Mouse (Mus musculus) adrenal gland, postnatal 36 days (tissue): ENCODE data around the gene Rbms3. TPM values are rescaled to one million over a fixed set of nuclear protein-coding genes. Genes with fewer than 3 reads are reported as not detected.

Source experiments
- DNase-seq, 2 experiments: peaks; one replicate each; pipeline ENCODE4 v3.0.0; 2021; ENCODE audit warnings: mixed read lengths in 1 of 2
- total RNA-seq, 2 experiments: library from RNA; stranded (reverse); gene quantifications; 2 replicates each; pipeline ENCODE4 v1.2.3; 2021

The Rbms3 gene
- total RNA-seq, 2 experiments from 2014 or later: 24.3 to 34.3 TPM

- DNase-seq: no peak
Observed at GRCm38 (mm10) chr9:116886973-116887680, 742.6 kb downstream of the Rbms3 start.

- no peak for DNase-seq
Observed at GRCm38 (mm10) chr9:116885617-116886016, 744.1 kb downstream of the Rbms3 start.

DNA sequence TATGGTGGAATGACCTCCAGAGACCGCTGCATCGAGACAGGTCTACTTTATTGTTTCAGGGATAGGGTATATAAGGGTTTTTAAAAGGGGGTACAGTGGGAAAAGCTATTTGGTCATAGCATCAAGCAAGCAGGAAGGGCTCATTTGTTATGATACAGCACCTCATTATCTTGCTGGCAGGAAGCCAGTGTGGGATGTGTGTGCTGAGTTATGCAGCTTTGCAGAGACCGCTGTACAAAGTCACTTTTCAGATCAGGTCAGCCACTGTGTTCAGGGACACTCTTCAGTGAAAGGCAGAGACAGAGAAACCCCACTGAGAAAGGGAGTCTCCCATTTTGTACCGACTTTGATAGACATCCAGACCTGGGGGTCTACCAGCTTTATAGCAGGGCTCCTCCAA lies 749.2 kb downstream of the Rbms3 start:
- DNase-seq: no peak

DNA sequence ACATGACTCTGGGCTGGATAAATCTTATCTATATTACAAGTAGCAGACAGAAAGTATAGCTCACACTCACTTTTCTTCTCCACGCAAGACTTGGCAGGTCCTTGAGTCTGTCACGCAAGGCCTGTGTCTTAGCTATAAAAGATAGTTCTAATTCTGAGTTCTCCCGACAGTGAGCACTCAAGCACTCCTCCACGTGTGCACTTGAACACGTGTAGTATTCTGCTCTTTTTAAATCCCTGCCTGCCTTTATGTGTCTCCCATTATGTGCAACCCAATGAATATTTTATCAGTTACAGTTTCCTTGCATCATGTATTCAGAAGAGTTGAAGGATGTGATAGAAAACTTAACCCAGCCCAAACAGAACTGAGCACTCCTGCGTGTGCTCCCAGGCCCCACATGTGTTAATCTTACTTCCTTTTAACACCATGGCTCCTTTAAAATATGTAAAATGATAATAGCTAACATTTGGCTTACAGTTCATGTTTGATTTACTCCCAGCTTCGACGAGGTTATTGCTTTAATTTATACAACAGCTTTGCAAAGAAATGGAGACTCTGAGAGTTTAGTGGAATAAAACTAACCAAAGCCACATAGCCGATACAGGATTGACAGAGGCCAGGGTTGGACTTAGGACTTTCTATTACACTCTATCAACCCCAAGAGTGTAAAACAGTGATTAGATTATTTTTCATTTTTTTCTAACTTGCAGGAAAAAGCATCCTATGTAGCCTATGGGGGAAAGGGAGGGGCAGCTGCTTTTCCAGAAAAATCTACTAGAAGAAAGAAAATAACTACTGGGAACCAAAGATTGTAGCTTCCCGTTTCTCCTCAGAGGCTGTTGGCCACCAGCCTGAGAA lies 749.9 kb downstream of the Rbms3 start:
- DNase-seq: no peak

GRCm38 (mm10) chr9:116876786-116877185 lies 752.9 kb downstream of the Rbms3 start:
- no peak for DNase-seq

- DNase-seq: no peak
Observed at GRCm38 (mm10) chr9:116873976-116874320, 755.8 kb downstream of the Rbms3 start.

DNA sequence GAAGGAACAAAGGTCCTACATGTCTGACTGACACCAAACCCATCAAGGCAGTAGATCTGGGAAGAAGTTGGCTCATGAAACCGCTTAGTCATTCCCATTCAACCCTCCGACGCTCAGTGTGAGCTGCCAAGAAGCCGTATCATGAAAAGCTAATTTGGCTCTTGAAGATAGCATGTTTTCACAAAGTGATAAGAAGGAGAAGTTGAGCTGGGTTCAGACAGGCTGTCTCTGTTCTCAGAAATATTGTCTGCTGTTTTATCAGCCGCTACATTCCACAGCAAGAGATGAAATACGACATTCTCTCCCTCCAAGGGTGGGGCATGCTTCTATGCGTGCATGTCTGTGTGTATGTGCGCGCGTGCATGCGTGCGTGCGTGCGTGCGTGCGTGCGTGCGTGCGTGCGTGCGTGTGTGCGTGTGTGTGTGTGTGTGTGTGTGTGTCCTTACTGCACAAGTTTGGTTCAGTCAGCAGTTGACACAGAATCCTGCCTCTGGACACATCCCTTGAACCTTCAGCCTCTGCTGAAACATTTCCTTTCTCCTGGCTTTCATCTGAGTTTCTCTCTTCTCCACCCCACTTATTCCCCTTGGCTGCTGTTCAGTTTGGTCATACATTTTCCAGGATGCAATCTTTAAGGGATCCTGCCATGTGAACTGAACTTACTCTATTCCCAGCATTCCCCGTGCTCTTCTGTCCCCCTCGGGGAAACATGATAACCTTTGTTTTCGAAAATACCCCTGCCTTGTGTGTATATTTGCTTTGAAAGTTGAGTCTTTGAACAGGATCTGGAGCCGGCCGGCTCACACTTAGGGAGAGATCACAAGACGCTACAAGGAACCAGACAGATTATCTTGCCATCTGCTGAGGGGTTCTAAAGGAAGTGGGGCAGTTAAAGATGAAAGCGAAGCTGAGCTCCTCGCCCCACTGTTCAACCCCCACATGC lies 756.4 kb downstream of the Rbms3 start:
- peak; percentile 36 to 48 for DNase-seq

GRCm38 (mm10) chr9:116872346-116872745 lies 757.4 kb downstream of the Rbms3 start:
- DNase-seq: no peak

DNA sequence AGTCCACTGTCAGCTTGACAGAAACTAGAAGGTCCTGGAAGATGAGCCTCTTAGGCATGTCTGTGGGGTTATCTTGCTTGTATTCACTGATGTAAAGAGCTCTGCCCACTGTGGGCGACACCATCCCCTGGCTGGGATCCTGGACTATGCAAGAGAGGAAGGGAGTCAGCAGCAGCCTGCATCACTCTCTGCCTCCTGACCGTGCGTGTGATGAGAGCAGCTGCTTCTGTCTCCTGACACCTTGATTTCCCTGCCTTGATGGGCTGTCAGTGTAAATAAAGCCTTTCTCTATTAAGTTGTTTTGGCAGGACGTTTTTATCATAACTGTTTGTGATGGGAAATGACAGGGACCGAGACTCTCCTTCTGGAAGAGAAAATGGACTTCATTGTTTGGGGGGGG lies 758.1 kb downstream of the Rbms3 start:
- no peak for DNase-seq

DNA sequence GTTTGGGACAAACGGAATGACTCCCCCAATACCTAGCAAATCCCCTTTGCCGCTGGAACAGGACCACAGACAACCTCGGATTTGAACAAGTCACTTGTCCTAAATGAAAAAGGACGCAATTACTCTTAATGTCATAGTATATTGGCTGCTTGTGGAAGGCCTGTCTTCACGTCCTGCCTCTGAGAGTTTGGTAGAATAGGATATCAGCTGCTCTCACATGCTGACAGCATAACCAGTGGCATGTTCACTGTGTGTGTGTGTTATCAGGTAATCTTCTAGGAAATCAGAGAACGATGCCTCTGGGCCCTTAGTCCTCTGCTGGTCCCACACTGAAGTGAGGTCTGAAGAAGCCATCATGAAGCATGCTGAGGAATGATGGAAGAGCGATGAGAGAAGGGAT lies 763.7 kb downstream of the Rbms3 start:
- DNase-seq: no peak

- DNase-seq: no peak
Observed at GRCm38 (mm10) chr9:116863626-116864025, 766.1 kb downstream of the Rbms3 start.

DNA sequence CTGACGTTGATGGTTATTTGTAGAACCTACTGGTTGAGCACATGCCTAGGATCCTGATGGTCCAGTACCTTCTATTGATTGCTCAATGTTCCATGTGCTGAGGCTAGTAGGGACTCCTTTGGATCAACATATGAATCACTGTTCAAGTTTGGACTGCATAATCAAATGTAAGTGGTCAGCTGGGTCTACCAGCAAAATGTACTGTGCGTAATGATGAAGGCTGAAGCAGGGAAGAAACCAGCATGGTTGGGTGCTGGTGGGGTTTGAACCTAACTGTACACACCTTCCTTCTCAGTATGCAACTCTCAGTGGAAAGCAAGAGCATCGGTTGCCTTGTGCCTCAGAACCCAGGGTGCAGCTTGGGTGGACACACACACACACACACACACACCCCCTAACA lies 767.4 kb downstream of the Rbms3 start:
- DNase-seq: no peak

- DNase-seq: no peak
Observed at GRCm38 (mm10) chr9:116857861-116858595, 771.7 kb downstream of the Rbms3 start.

GRCm38 (mm10) chr9:116857151-116857550 lies 772.6 kb downstream of the Rbms3 start:
- DNase-seq: no peak

DNA sequence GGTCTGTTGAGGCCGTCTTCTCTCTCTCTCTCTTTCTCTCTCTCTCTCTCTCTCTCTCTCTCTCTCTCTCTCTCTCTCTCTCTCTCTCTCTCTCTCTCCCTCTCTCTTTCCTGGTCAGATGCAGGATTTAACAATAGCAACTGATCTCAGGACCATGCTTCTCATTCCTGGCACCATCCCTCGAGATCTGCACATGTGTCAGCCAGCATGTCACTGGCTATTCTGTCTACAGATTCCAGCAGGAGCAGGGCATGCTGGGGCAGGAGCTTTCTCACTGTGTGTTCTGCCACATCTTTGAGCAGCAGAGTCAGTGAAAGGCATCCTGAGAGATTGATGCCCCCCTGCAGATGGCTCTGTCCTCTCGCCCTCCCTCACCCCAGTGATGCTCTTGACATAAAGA lies 774.0 kb downstream of the Rbms3 start:
- DNase-seq: no peak

GRCm38 (mm10) chr9:116848905-116849304 lies 780.8 kb downstream of the Rbms3 start:
- DNase-seq: no peak

- no peak for DNase-seq
Observed at GRCm38 (mm10) chr9:116848166-116848565, 781.5 kb downstream of the Rbms3 start.

GRCm38 (mm10) chr9:116847241-116848135 lies 782.2 kb downstream of the Rbms3 start:
- DNase-seq: peak; percentile 28 to 36

DNA sequence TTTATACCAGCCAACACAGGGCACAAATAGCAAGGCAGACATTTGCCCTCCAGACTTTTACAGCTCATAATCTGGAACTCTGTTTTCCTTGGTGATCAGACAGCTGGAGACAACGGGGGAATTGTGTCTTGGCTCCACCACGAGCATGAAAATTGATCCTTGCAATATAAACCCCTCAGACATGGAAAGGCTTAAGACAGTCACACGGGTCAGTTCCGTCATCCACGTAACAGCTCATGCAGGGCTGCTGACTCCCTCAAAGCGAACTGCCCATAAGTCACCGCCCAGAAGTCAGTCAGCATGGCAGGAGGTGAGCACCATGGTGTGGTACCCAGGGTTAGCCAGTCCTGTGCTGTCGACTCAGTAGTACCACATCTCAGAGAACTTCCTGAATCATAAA lies 794.8 kb downstream of the Rbms3 start:
- DNase-seq: no peak

DNA sequence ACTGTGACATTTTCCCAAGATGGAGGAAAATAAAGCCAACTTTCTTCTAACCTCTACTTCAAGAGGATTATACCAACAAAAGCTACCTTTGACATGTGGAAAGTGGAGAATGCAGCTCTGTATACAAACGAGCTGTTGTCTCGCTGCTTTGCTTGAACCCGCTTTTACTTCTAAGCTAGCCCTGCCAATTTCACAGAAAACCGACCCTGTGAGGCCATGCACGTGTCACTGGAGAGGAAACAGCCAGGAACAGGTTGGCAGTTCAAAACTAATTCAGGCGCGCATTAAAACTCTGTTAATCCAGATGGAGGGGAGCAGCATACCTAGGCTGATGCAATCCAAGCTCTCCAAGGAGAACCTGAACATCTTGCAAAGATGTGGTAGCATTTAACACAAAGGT lies 796.0 kb downstream of the Rbms3 start:
- no peak for DNase-seq

GRCm38 (mm10) chr9:116832822-116833221 lies 796.9 kb downstream of the Rbms3 start:
- DNase-seq: no peak
